Mouse (Mus musculus) heart, embryonic 13.5 days (tissue): ENCODE data around the gene Amph. TPM values are rescaled to one million over a fixed set of nuclear protein-coding genes. Genes with fewer than 3 reads are reported as not detected.

ENCODE experiments used
- ATAC-seq: fragments of 200-750 bp; cut with Nextera tagmentation; 2 replicates; pipeline ENCODE4 v1.8.0; 2017; ENCODE audit warnings: moderate TSS enrichment; ENCODE audit not compliant: insufficient number of reproducible peaks, low FRiP score, low TSS enrichment; ENCODE audit errors: extremely low read depth
- H3K27ac ChIP-seq: fragments of 300-500 bp; sonication (generic); replicated peaks from 2 replicates; pipeline ENCODE4 v1.5.1; 2015; ENCODE audit warnings: moderate library complexity, mild to moderate bottlenecking, inconsistent platforms
- H3K27me3 ChIP-seq: fragments of 300-500 bp; sonication (generic); replicated peaks from 2 replicates; pipeline ENCODE4 v1.6.1; 2015; ENCODE audit warnings: mild to moderate bottlenecking, inconsistent platforms
- H3K36me3 ChIP-seq: fragments of 300-500 bp; sonication (generic); 2 replicates; pipeline ENCODE4 v1.6.1; 2015; ENCODE audit warnings: mild to moderate bottlenecking, inconsistent platforms
- H3K4me1 ChIP-seq: fragments of 300-500 bp; sonication (generic); 2 replicates; pipeline ENCODE4 v1.6.1; 2015; ENCODE audit warnings: inconsistent platforms
- H3K4me2 ChIP-seq: fragments of 300-500 bp; sonication (generic); 2 replicates; pipeline ENCODE4 v1.6.1; 2015; ENCODE audit warnings: inconsistent platforms, mild to moderate bottlenecking, moderate library complexity
- H3K4me3 ChIP-seq: fragments of 300-500 bp; sonication (generic); 2 replicates; pipeline ENCODE4 v1.5.1; 2015; ENCODE audit warnings: moderate library complexity, mild to moderate bottlenecking, inconsistent platforms
- H3K9ac ChIP-seq: fragments of 300-500 bp; sonication (generic); 2 replicates; pipeline ENCODE4 v1.6.1; 2015; ENCODE audit warnings: inconsistent platforms, mild to moderate bottlenecking, moderate library complexity
- H3K9me3 ChIP-seq: fragments of 300-500 bp; sonication (generic); 2 replicates; pipeline ENCODE4 v1.6.1; 2016; ENCODE audit warnings: inconsistent platforms
- WGBS: fragments of 180-500 bp; shearing (Covaris S2); methylation state at CpG from one replicate; pipeline ENCODE4 v1.1.7; 2015; ENCODE audit warnings: mixed read lengths; 5-methylcytosine and 5-hydroxymethylcytosine counted together
- polyA plus RNA-seq: library from polyadenylated mRNA; unstranded; fragments of >200 nt; fragmentation: Nextera tagmentation; extraction: Ambion mirVana; gene quantifications from 2 replicates; pipeline ENCODE4 v1.2.1, GENCODE M21; 2015

The Amph gene
- polyA plus RNA-seq, 1 experiment from 2014 or later = 0.52 TPM

- H3K36me3 ChIP-seq = no peaks in the 10 kb centered on the region
- H3K27ac ChIP-seq = no peak overlapping the region
- ATAC-seq = no peak
- H3K27me3 ChIP-seq = no peaks in the 10 kb centered on the region
- H3K9me3 ChIP-seq = no peaks in the 10 kb centered on the region
- H3K4me1 ChIP-seq = no peaks in the 10 kb centered on the region
- whole genome bisulfite sequencing = 80% methylated on average over 3 of the region's 3 CpGs
- H3K4me2 ChIP-seq = no peak overlapping the region
- H3K4me3 ChIP-seq = no peak overlapping the region
- no peak overlapping the region for H3K9ac ChIP-seq
Measured at GRCm38 (mm10) chr13:19026923-19027322, 78.9 kb downstream of the Amph start.

DNA sequence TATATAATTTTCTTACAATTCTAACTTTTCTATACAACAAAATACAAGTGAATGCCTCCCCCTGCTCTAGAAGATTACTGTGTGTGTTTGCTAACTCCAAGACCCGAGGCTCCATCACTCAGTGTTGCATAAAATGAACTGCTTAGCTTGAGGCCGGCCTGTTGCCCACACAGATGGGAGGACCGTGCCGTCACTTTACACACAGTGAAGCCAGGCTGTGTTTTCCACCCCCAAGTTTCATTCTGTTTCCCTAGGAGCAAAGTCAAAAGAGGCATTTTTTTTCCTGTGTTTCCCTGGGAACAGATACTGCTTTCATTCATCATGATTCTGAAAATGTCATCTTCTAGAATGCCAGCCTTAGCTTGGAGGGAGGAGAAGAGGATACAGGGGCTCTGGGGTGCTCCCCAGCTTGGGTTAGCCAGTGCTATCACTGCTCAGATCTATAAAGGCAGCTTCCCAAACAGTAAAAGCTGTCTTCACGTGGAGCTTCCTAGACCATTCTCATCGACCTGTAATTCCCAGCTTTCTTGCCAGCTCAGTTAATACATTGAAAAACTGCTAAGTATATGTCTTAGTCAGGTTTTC lies 79.9 kb downstream of the Amph start:
- H3K27me3 ChIP-seq = no peaks in the 10 kb centered on the region
- no peak overlapping the region for H3K4me2 ChIP-seq
- no peak for ATAC-seq
- no peak overlapping the region for H3K4me3 ChIP-seq
- H3K27ac ChIP-seq = no peak overlapping the region
- WGBS = 73% methylated on average over 6 of the region's 6 CpGs
- no peaks in the 10 kb centered on the region for H3K36me3 ChIP-seq
- no peaks in the 10 kb centered on the region for H3K9me3 ChIP-seq
- no peak overlapping the region for H3K9ac ChIP-seq
- no peaks in the 10 kb centered on the region for H3K4me1 ChIP-seq

DNA sequence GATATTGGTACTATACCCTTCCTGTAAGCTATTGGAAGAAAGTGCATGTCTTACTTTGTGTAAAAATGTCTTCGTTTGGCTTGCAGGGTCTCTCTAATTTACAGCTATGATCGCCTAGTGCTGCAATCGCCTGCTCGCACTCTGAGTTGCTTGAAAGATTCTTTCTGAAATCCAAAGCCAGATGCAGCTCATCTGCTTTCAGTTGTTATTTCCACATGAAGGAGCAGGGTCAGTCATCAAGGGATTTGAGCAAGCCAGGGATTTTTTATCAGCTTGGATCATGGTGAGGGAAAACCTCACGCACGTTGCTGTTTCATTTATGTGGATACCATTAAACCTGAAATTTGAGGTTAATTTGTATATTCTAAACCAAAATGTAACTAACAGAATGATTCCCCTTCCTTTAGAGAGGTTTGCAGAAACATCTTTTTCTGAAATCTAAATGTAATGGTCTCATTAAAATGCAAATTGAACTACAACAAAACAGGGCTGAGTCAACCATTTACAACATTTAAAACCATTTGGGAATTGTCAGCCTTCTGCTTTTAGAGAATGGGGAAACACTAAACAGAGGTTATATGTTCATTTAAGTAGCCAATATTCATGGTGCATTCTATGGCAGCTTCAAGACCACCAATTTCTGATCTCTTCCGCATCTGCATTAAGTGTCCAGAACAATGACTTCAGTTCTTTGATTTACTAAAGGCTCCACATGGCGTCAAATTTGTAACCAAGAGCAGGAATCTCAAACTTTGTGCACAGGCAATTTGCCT lies 84.1 kb downstream of the Amph start:
- Histone ChIP-seq H3K4me3 (no peak overlapping the region), H3K27ac (no peak overlapping the region), H3K36me3 (no peaks in the 10 kb centered on the region), H3K4me2 (no peak overlapping the region), H3K9me3 (no peaks in the 10 kb centered on the region), H3K9ac (no peak overlapping the region), H3K27me3 (no peaks in the 10 kb centered on the region), H3K4me1 (no peaks in the 10 kb centered on the region)
- 82% methylated on average over 8 of the region's 8 CpGs for WGBS
- ATAC-seq = no peak

DNA sequence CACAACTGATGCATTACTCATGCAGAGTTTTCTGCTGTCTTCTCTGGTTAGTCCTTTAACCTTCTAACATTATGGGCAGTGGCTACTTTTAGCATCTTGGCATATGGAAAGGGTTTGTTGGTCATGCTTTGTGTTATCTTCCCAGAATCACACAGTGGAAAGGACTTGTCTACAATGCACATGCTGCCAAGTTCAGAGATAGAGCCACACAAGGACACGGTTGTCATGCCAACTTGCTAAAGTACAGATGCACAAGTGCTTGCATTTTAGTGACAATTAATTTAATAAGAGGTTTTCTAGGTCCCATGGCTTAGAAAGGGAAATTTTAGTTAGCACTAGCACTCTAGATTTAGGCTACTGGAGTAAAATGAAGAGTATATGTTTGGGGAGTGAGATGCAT lies 104.1 kb downstream of the Amph start:
- ATAC-seq = no peak
- H3K9me3 ChIP-seq = no peaks in the 10 kb centered on the region
- no peak overlapping the region for H3K4me3 ChIP-seq
- H3K4me1 ChIP-seq = no peaks in the 10 kb centered on the region
- no peak overlapping the region for H3K4me2 ChIP-seq
- H3K27me3 ChIP-seq = no peaks in the 10 kb centered on the region
- no peak overlapping the region for H3K27ac ChIP-seq
- WGBS = 58% methylated on average over 1 of the region's 1 CpGs
- no peaks in the 10 kb centered on the region for H3K36me3 ChIP-seq
- H3K9ac ChIP-seq = no peak overlapping the region

GRCm38 (mm10) chr13:19054504-19054903 lies 106.5 kb downstream of the Amph start:
- Histone ChIP-seq H3K9ac (no peak overlapping the region), H3K36me3 (no peaks in the 10 kb centered on the region), H3K27me3 (no peaks in the 10 kb centered on the region), H3K27ac (no peak overlapping the region), H3K9me3 (no peaks in the 10 kb centered on the region), H3K4me1 (no peaks in the 10 kb centered on the region), H3K4me2 (no peak overlapping the region), H3K4me3 (no peak overlapping the region)
- WGBS = 34% methylated on average over 2 of the region's 2 CpGs
- ATAC-seq = no peak

DNA sequence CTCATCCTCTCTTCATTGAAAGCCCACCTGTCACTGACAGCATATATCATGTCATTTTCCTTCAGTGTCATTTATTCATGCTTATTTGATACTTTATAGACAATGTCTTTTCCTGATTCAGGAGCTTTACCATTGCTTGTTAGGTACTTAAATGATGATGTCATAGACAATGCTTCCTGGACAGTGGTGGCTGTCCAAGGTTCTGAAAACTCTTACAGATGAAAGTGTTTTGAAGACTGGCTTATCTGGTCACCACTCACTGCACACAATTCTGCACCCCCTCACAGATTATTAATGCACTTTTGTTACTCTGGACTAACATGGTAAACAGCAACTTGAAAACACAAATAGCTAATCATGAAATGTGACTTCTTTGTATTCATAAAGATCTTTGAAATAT lies 124.3 kb downstream of the Amph start:
- no peak for ATAC-seq
- no peak overlapping the region for H3K9ac ChIP-seq
- H3K9me3 ChIP-seq = no peaks in the 10 kb centered on the region
- no peaks in the 10 kb centered on the region for H3K36me3 ChIP-seq
- no peaks in the 10 kb centered on the region for H3K4me1 ChIP-seq
- H3K4me2 ChIP-seq = no peak overlapping the region
- no peak overlapping the region for H3K4me3 ChIP-seq
- H3K27ac ChIP-seq = no peak overlapping the region
- H3K27me3 ChIP-seq = no peaks in the 10 kb centered on the region

DNA sequence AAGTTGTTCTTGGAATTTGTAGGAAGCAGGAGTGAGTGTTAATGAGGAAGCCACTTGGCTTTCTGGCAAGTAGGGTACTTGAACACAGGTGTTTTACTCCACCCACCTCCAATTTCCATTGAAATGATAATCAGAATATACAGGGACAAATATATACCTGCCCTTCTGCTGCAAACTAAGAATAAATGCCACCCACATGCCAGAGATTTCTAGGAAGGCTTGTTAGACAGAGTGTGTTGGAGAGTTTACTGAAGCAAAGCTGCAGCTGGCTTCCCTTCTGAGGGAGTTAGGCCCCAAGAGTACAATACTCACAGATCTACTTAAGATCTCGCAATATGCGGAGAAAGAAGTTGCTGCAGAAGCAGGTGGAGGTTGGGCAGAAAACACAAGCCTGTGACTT lies 129.4 kb downstream of the Amph start:
- Histone ChIP-seq H3K27me3 (no peaks in the 10 kb centered on the region), H3K9me3 (no peaks in the 10 kb centered on the region), H3K27ac (no peak overlapping the region), H3K4me3 (no peak overlapping the region), H3K9ac (no peak overlapping the region), H3K4me2 (no peak overlapping the region), H3K36me3 (no peaks in the 10 kb centered on the region), H3K4me1 (no peaks in the 10 kb centered on the region)
- ATAC-seq = no peak
- WGBS = 96% methylated on average over 2 of the region's 2 CpGs

- H3K4me3 ChIP-seq = no peak overlapping the region
- no peak for ATAC-seq
Measured at GRCm38 (mm10) chr13:19081932-19082331, 133.9 kb downstream of the Amph start.

DNA sequence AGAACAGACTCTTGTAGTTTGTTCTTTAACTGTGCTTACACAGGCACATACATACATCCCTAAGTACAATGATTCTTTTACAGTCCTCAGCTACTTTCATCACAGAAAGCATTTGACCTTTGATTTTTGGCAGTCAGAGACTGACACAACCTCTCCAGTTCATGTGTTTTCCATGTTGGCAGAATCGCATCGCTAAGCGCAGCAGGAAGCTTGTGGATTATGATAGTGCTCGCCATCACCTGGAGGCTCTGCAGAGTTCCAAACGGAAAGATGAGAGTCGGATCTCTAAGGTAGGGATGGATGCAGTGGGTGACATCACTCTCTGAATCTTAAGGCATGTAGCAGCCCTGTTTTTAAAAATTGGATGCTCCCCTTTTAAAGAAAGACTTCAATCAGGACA lies 146.6 kb downstream of the Amph start:
- Histone ChIP-seq H3K9ac (no peak overlapping the region), H3K4me3 (no peak overlapping the region), H3K27ac (no peak overlapping the region), H3K9me3 (no peaks in the 10 kb centered on the region), H3K4me2 (no peak overlapping the region), H3K27me3 (no peaks in the 10 kb centered on the region), H3K36me3 (no peaks in the 10 kb centered on the region), H3K4me1 (no peaks in the 10 kb centered on the region)
- no peak for ATAC-seq
- WGBS = 76% methylated on average over 6 of the region's 6 CpGs

More at GRCm38 (mm10) chr13:19081932-19082331, 133.9 kb downstream of the Amph start:
- no peaks in the 10 kb centered on the region for H3K4me1 ChIP-seq
- H3K36me3 ChIP-seq = no peaks in the 10 kb centered on the region
- no peak overlapping the region for H3K4me2 ChIP-seq
- H3K27ac ChIP-seq = no peak overlapping the region
- H3K27me3 ChIP-seq = no peaks in the 10 kb centered on the region
- no peak overlapping the region for H3K9ac ChIP-seq
- 75% methylated on average over 4 of the region's 4 CpGs for WGBS
- H3K9me3 ChIP-seq = no peaks in the 10 kb centered on the region

GRCm38 (mm10) chr13:19097117-19097516 lies 149.1 kb downstream of the Amph start:
- H3K27me3 ChIP-seq = no peaks in the 10 kb centered on the region
- H3K36me3 ChIP-seq = no peaks in the 10 kb centered on the region
- H3K4me1 ChIP-seq = no peaks in the 10 kb centered on the region
- H3K4me3 ChIP-seq = no peak overlapping the region
- no peaks in the 10 kb centered on the region for H3K9me3 ChIP-seq
- H3K4me2 ChIP-seq = no peak overlapping the region
- no peak for ATAC-seq
- H3K9ac ChIP-seq = no peak overlapping the region
- WGBS = 77% methylated on average over 4 of the region's 4 CpGs
- no peak overlapping the region for H3K27ac ChIP-seq

DNA sequence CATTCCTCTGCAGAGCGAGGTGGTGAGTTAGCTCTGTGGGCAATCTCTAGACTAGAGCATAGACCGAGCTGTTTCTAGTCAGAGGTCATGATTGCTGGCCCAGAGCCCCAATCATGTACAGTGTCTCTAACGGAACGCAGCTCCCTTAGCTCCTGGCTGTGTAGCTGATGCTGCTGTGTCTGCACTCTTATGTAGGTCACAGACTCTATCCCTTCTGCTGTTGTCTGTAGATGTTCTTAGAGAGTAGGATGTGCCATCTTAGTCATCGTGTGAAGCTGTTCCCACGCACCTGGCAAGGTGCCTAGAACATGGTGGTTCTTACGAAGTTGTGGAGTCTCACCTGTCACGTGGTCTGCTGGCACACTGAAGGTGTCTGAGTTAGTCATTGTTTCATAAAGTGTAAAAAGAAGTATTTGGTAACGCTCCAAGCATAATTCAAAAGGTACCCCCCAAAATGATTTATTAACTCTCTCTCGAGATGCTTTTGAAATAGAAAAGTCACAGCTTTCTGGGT lies 153.9 kb downstream of the Amph start:
- Histone ChIP-seq H3K36me3 (no peaks in the 10 kb centered on the region), H3K27me3 (no peaks in the 10 kb centered on the region), H3K9me3 (no peaks in the 10 kb centered on the region), H3K4me1 (no peaks in the 10 kb centered on the region), H3K9ac (no peak overlapping the region), H3K27ac (no peak overlapping the region), H3K4me3 (no peak overlapping the region), H3K4me2 (no peak overlapping the region)
- WGBS = 78% methylated on average over 10 of the region's 10 CpGs
- no peak for ATAC-seq

DNA sequence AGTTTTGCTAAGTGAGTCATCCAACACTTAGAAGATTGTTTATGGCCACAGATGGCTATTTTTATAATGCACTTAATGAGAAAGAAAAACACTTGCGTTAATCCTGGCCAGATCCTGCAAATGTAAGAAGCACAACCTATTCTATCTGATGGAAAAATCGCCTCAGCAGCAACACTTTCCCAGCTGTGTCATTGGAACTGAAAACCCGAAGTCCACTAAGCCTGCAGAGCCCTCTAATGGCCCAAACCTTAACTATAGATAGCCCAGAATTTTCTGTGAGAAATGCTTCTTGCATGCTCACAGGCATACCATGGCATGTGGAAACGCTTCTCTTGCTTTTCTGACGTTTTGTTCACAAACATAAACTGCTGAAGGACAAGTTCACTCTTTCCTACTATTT lies 158.4 kb downstream of the Amph start:
- Histone ChIP-seq H3K9me3 (no peaks in the 10 kb centered on the region), H3K4me2 (no peak overlapping the region), H3K27me3 (no peaks in the 10 kb centered on the region), H3K36me3 (no peaks in the 10 kb centered on the region), H3K4me1 (no peaks in the 10 kb centered on the region), H3K9ac (no peak overlapping the region), H3K4me3 (no peak overlapping the region), H3K27ac (no peak overlapping the region)
- WGBS = 38% methylated on average over 5 of the region's 5 CpGs
- no peak for ATAC-seq
